Mouse (Mus musculus) forebrain, embryonic 12.5 days (tissue): ENCODE data around the gene Cdr1. TPM values are rescaled to one million over a fixed set of nuclear protein-coding genes. Genes with fewer than 3 reads are reported as not detected.

Experiments used
- ATAC-seq: fragments of 200-750 bp; cut with Nextera tagmentation; 2 replicates; pipeline ENCODE4 v1.8.0; 2017; ENCODE audit warnings: moderate TSS enrichment; ENCODE audit not compliant: low FRiP score
- H3K27ac ChIP-seq: fragments of 300-500 bp; sonication (generic); 2 replicates; pipeline ENCODE4 v1.5.1; 2016; ENCODE audit warnings: mild to moderate bottlenecking
- H3K27me3 ChIP-seq: fragments of 300-500 bp; sonication (generic); 2 replicates; pipeline ENCODE4 v1.6.1; 2016; ENCODE audit warnings: mild to moderate bottlenecking
- H3K36me3 ChIP-seq: fragments of 300-500 bp; sonication (generic); replicated peaks from 2 replicates; pipeline ENCODE4 v1.6.1; 2016; ENCODE audit warnings: mild to moderate bottlenecking
- H3K4me1 ChIP-seq: fragments of 300-500 bp; sonication (generic); 2 replicates; pipeline ENCODE4 v1.6.1; 2016
- H3K4me2 ChIP-seq: fragments of 300-500 bp; sonication (generic); 2 replicates; pipeline ENCODE4 v1.6.1; 2016; ENCODE audit warnings: mild to moderate bottlenecking, moderate library complexity
- H3K4me3 ChIP-seq: fragments of 300-500 bp; sonication (generic); replicated peaks from 2 replicates; pipeline ENCODE4 v1.5.1; 2016; ENCODE audit warnings: mild to moderate bottlenecking
- H3K9ac ChIP-seq: fragments of 300-500 bp; sonication (generic); 2 replicates; pipeline ENCODE4 v1.6.1; 2016; ENCODE audit warnings: mild to moderate bottlenecking
- H3K9me3 ChIP-seq: fragments of 300-500 bp; sonication (generic); 2 replicates; pipeline ENCODE4 v1.6.1; 2016
- WGBS: fragments of 180-500 bp; shearing (Covaris S2); methylation state at CpG from one replicate; pipeline ENCODE4 v1.1.7; 2016; 5-methylcytosine and 5-hydroxymethylcytosine counted together
- microRNA-seq: library from miRNA; unstranded; fragments of <30 nt; microRNA quantifications from one replicate; pipeline ENCODE4, GENCODE M21; 2017
- polyA plus RNA-seq: library from polyadenylated mRNA; unstranded; fragments of >200 nt; fragmentation: Nextera tagmentation; extraction: Ambion mirVana; gene quantifications from 2 replicates; pipeline ENCODE4 v1.2.1, GENCODE M21; 2016

The Cdr1 gene
- polyA plus RNA-seq = 0.79 TPM in 1 of 2 replicates, not detected in the other

DNA sequence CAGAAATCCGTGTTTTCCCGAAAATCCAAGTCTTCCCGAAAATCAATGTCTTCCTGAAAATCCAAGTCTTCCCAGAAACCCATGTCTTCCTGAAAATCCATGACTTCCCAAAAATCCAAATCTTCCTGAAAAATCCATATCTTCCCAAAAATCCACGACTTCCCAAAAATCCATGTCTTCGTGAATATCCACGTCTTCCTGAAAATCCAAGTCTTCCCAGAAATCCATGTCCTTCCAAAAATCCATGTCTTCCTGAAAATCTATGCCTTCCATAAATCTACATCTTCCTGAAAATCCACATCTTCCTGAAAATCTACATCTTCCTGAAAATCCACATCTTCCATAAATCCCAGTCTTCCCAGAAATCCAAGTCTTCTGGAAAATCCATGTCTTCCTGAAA is at the start of gene Cdr1:
Cdr1 (minus strand) TSS at position 101 of the 400 bp plus-strand sequence.
- H3K9me3 ChIP-seq = peaks cover 5% of the 10 kb centered on the region; the same call in 1 of the 2 replicates
- no peak within 1 kb of the TSS for H3K4me3 ChIP-seq
- no peak within 1 kb of the TSS for H3K4me2 ChIP-seq
- no peak for ATAC-seq
- no peak within 1 kb of the TSS for H3K9ac ChIP-seq
- no peaks in the 10 kb centered on the region for H3K4me1 ChIP-seq
- no peaks in the 10 kb centered on the region for H3K27me3 ChIP-seq
- 95% methylated on average over 6 of the region's 6 CpGs for WGBS
- no peaks in the 10 kb centered on the region for H3K36me3 ChIP-seq
- H3K27ac ChIP-seq = no peak within 1 kb of the TSS

DNA sequence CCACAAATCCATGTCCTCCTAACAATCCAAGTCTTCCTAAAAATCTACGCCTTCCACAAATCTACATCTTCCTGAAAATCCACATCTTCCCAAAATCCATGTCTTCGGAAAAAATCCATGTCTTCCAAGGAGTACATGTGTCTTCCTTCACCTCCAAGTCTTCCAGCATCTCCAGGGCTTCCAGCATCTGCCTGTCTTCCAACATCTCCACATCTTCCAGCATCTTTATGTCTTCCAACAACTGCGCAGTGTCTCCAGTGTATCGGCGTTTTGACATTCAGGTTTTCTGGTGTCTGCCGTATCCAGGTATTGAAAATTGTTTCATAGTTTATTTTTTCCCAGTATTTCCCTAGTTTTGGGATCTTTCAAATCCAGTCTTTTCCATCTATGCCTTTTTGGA is 511 bp upstream of the Cdr1 start:
- H3K36me3 ChIP-seq = no peaks in the 10 kb centered on the region
- H3K4me2 ChIP-seq = no peak overlapping the region
- no peaks in the 10 kb centered on the region for H3K27me3 ChIP-seq
- H3K4me3 ChIP-seq = no peak overlapping the region
- H3K4me1 ChIP-seq = no peaks in the 10 kb centered on the region
- ATAC-seq = no peak
- 96% methylated on average over 6 of the region's 6 CpGs for WGBS
- H3K9me3 ChIP-seq = peaks cover 5% of the 10 kb centered on the region; the same call in 1 of the 2 replicates
- H3K9ac ChIP-seq = no peak overlapping the region
- no peak overlapping the region for H3K27ac ChIP-seq

- Histone ChIP-seq H3K4me1 (no peaks in the 10 kb centered on the region), H3K4me3 (no peak overlapping the region), H3K36me3 (no peaks in the 10 kb centered on the region), H3K4me2 (no peak overlapping the region), H3K9me3 (no peaks in the 10 kb centered on the region), H3K27ac (no peak overlapping the region), H3K27me3 (no peaks in the 10 kb centered on the region), H3K9ac (no peak overlapping the region)
- no peak for ATAC-seq
- 43% methylated on average over 2 of the region's 2 CpGs for WGBS
Measured at GRCm38 (mm10) chrX:61166519-61166918, 18.8 kb downstream of the Cdr1 start.

DNA sequence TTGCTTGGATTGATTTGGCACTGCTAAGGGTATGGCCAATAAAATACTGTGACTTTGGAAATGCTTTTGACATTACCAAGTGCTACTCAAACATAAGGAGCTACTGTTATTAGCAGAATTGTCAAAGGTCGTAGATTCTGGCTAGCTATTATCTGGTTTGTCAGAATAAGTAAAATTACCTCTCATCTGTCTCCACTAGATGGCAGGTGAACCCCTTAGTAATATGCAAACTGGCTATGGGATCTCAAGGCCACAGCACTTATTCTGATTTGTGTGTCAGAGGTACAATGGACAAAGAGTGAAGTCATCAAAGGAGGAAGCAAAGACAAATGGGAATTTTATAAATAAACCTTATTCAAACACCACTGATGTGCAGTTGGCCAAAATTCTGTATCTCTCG is 24.1 kb downstream of the Cdr1 start:
- no peak overlapping the region for H3K27ac ChIP-seq
- H3K9ac ChIP-seq = no peak overlapping the region
- H3K36me3 ChIP-seq = no peaks in the 10 kb centered on the region
- no peaks in the 10 kb centered on the region for H3K9me3 ChIP-seq
- no peak for ATAC-seq
- H3K4me2 ChIP-seq = no peak overlapping the region
- H3K4me3 ChIP-seq = no peak overlapping the region
- no peaks in the 10 kb centered on the region for H3K27me3 ChIP-seq
- WGBS = 71% methylated on average over 2 of the region's 2 CpGs
- no peaks in the 10 kb centered on the region for H3K4me1 ChIP-seq

- H3K9ac ChIP-seq = no peak overlapping the region
- no peaks in the 10 kb centered on the region for H3K9me3 ChIP-seq
- H3K4me1 ChIP-seq = 0 out of 2 replicates have a peak, but pooled peaks cover 2% of the 10 kb centered on the region
- H3K4me3 ChIP-seq = no peak overlapping the region
- ATAC-seq = peak; percentile 72; the same call in 1 of the 2 replicates
- no peaks in the 10 kb centered on the region for H3K27me3 ChIP-seq
- WGBS = 37% methylated on average over 1 of the region's 1 CpGs
- H3K27ac ChIP-seq = no peak overlapping the region
- no peak overlapping the region for H3K4me2 ChIP-seq
- no peaks in the 10 kb centered on the region for H3K36me3 ChIP-seq
Measured at GRCm38 (mm10) chrX:61154657-61155256, 30.6 kb downstream of the Cdr1 start.

- Histone ChIP-seq H3K9ac (no peak overlapping the region), H3K36me3 (no peaks in the 10 kb centered on the region), H3K27ac (no peak overlapping the region), H3K9me3 (no peaks in the 10 kb centered on the region), H3K27me3 (no peaks in the 10 kb centered on the region), H3K4me3 (no peak overlapping the region), H3K4me2 (no peak overlapping the region), H3K4me1 (0 out of 2 replicates have a peak, but pooled peaks cover 2% of the 10 kb centered on the region)
- ATAC-seq = peak; percentile 49; the same call in 1 of the 2 replicates
- WGBS = 39% methylated on average over 3 of the region's 3 CpGs
Measured at GRCm38 (mm10) chrX:61154246-61154645, 31.1 kb downstream of the Cdr1 start.

DNA sequence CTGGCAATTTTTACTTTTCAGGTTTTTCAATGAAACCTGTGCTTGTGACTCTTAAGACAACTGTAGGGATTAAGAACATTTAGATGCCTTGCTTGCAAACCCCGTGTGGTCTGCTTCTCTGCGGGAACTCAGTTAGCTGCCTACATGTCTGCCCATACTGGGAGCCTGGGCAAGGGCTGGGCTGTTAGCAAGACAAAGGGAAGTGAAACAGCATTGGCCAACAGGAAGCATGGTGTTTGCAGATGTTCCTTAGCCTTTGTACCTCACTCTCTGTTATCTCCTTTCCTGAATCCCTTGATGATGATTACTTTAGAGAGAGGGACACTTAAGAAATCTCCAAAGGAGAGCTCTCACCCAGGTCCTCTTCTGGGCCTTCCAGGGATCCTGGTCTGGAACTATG is 38.8 kb downstream of the Cdr1 start:
- no peak overlapping the region for H3K4me3 ChIP-seq
- H3K27ac ChIP-seq = no peak overlapping the region
- no peak overlapping the region for H3K9ac ChIP-seq
- no peaks in the 10 kb centered on the region for H3K36me3 ChIP-seq
- H3K9me3 ChIP-seq = no peaks in the 10 kb centered on the region
- H3K27me3 ChIP-seq = no peaks in the 10 kb centered on the region
- WGBS = 22% methylated on average over 2 of the region's 2 CpGs
- H3K4me2 ChIP-seq = no peak overlapping the region
- H3K4me1 ChIP-seq = no peaks in the 10 kb centered on the region
- no peak for ATAC-seq

GRCm38 (mm10) chrX:61145416-61145815 is 39.9 kb downstream of the Cdr1 start:
- Histone ChIP-seq H3K27me3 (no peaks in the 10 kb centered on the region), H3K27ac (no peak overlapping the region), H3K9ac (no peak overlapping the region), H3K4me2 (no peak overlapping the region), H3K4me3 (no peak overlapping the region), H3K36me3 (no peaks in the 10 kb centered on the region), H3K4me1 (no peaks in the 10 kb centered on the region), H3K9me3 (no peaks in the 10 kb centered on the region)
- no peak for ATAC-seq
- 93% methylated on average over 2 of the region's 2 CpGs for WGBS

DNA sequence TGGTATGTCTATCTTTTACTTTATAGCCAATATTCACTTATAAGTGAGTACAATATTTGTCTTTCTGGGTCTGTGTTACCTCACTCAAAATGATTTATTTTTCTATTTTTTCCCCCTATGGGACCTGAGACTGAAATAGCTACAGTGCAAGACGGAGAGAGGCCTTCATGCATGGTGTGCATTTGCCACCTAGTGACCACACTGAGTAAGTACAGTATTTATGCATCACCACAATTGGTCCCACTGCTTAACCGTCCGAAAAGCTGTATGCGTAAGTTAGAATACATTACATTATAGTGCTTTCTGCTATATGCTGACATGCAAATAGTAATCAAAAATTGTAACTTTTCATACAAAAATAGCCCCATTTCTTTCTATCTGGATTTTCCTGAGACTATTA is 50.8 kb downstream of the Cdr1 start:
- ATAC-seq = no peak
- H3K27me3 ChIP-seq = no peaks in the 10 kb centered on the region
- WGBS = 69% methylated on average over 4 of the region's 4 CpGs
- no peaks in the 10 kb centered on the region for H3K4me1 ChIP-seq
- H3K4me3 ChIP-seq = no peak overlapping the region
- no peak overlapping the region for H3K4me2 ChIP-seq
- no peaks in the 10 kb centered on the region for H3K36me3 ChIP-seq
- H3K27ac ChIP-seq = no peak overlapping the region
- no peaks in the 10 kb centered on the region for H3K9me3 ChIP-seq
- no peak overlapping the region for H3K9ac ChIP-seq

Small RNAs within 50 kb of the gene (microRNA-seq; reads per million reads assigned to microRNA genes)
- gene Gm24396 = not detected
